Mouse (Mus musculus) lung, postnatal 0 days (tissue): ENCODE measurements around the gene Chchd1.

Experiments
- CTCF ChIP-seq: IDR thresholded peaks from 2 replicates; pipeline ENCODE4 v1.5.1; 2016; ENCODE audit warnings: antibody characterized with exemption, mild to moderate bottlenecking
- EP300 ChIP-seq: IDR thresholded peaks from 2 replicates; pipeline ENCODE4 v1.6.1; 2016; ENCODE audit warnings: antibody characterized with exemption, mild to moderate bottlenecking, control low read depth

GRCm38 (mm10) chr14:20700362-20700761, 2.4 kb upstream of the Chchd1 start:
- TF ChIP-seq CTCF (no peak), EP300 (no peak)
